Mouse (Mus musculus): ENCODE data around the gene 9130230L23Rik.
"Not testable (repeated sequence)": the region's sequence is repeated elsewhere in the genome, so short reads cannot be mapped to it uniquely, and the experiment has no call there.

Gene 9130230L23Rik

GRCm38 (mm10) chr5:66005041-66005678 is 1.1 kb upstream of the 9130230L23Rik start:
- DNase-seq: no peak

- no peak for DNase-seq
These were observed 2.9 kb downstream of the 9130230L23Rik start for GRCm38 (mm10) chr5:66001232-66001631.

GRCm38 (mm10) chr5:66000567-66001125 is 3.4 kb downstream of the 9130230L23Rik start:
- DNase-seq: peak; percentile 9 to 10

- DNase-seq: no peak
These were observed 4.0 kb downstream of the 9130230L23Rik start for GRCm38 (mm10) chr5:66000074-66000473.

- DNase-seq: no peak
These were observed 5.0 kb downstream of the 9130230L23Rik start for GRCm38 (mm10) chr5:65999106-65999505.

GRCm38 (mm10) chr5:65997813-65998212 is 6.3 kb downstream of the 9130230L23Rik start:
- no peak for DNase-seq

- DNase-seq: no peak
These were observed 9.4 kb downstream of the 9130230L23Rik start for GRCm38 (mm10) chr5:65994643-65995042.

- DNase-seq: peak; percentile 37 to 59
These were observed 12.9 kb downstream of the 9130230L23Rik start for GRCm38 (mm10) chr5:65991191-65991590.

- DNase-seq: not testable (repeated sequence)
These were observed 17.1 kb downstream of the 9130230L23Rik start for GRCm38 (mm10) chr5:65987004-65987403.

- no peak for DNase-seq
These were observed 17.7 kb downstream of the 9130230L23Rik start for GRCm38 (mm10) chr5:65986426-65986825.

GRCm38 (mm10) chr5:65975731-65976130 is 28.4 kb downstream of the 9130230L23Rik start:
- DNase-seq: no peak

- no peak for DNase-seq
These were observed 30.9 kb downstream of the 9130230L23Rik start for GRCm38 (mm10) chr5:65973189-65973588.

GRCm38 (mm10) chr5:65968004-65968403 is 36.1 kb downstream of the 9130230L23Rik start:
- DNase-seq: no peak

- no peak for DNase-seq
These were observed 37.0 kb downstream of the 9130230L23Rik start for GRCm38 (mm10) chr5:65967091-65967490.

- no peak for DNase-seq
These were observed 38.3 kb downstream of the 9130230L23Rik start for GRCm38 (mm10) chr5:65965771-65966279.

GRCm38 (mm10) chr5:65963291-65963690 is 40.8 kb downstream of the 9130230L23Rik start:
- DNase-seq: no peak

- DNase-seq: no peak
These were observed 43.5 kb downstream of the 9130230L23Rik start for GRCm38 (mm10) chr5:65960597-65960950.

GRCm38 (mm10) chr5:65959893-65960596 is 44.0 kb downstream of the 9130230L23Rik start:
- peak; percentile 42 to 43 for DNase-seq

GRCm38 (mm10) chr5:65958597-65958996 is 45.5 kb downstream of the 9130230L23Rik start:
- peak; percentile 75 to 78 for DNase-seq

- DNase-seq: no peak
These were observed 47.7 kb downstream of the 9130230L23Rik start for GRCm38 (mm10) chr5:65956144-65957008.

- DNase-seq: peak; percentile 96
These were observed 48.5 kb downstream of the 9130230L23Rik start for GRCm38 (mm10) chr5:65955343-65956143.

All from B cell, adult 2 months (primary cell).